Comparison of ENCODE assay signal across 9 mouse cellular contexts in the genomic region with DNA sequence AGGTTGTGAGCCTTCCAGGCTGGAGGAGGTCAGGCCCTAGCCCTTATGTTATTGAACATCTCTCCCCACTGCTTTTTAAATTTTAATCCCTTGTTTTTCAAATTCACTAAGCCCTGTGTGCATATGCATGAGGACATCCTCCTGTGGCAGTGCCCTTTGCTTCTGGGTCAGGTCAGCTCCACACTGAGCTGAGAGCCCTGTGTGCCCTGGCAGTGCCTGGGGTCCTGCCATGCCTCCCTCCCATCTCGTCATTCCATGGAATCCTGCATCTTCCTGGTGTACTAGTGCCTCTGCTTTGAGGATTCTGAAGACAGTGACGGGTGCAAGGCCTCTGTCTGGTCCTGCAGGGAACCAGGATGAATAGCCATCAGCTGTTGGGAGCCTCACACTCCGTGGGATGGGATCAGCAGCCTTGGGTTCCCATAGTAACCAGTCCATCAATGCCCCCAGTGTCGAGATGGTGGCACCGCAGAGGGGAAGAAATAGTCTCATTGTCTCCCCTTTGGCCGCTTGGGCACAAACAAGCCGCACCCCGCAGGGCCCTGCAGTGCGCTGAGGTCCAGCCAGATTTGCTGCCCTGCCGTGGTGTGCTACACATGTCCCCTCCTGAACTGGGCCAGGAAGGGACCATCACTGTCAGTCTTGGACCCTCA. TPM values are rescaled to one million over a fixed set of nuclear protein-coding genes. Genes with fewer than 3 reads are reported as not detected.
DNase-seq lines count a peak whose midpoint lies in the region; ATAC-seq and TF ChIP-seq lines count a peak whose summit lies in the region.
"Had no signal": no experiment of that assay in that cellular context is flagged by ENCODE, and none has a peak within 500 bp of the region (broad histone marks: within the 10 kb centered on the region; RNA-seq: fewer than 3 reads in every experiment).

No protein-coding gene starts in this region.

- H3K9ac ChIP-seq in limb, embryonic 15.5 days = no peak overlapping the region
- no peak overlapping the region for H3K9ac ChIP-seq in forebrain, postnatal 0 days
- H3K9ac ChIP-seq: liver, embryonic 15.5 days had no signal

- DNase-seq in limb, embryonic 10.5 days (ENCODE audit: low spot score) = no peak
- peak; percentile 58 for DNase-seq in forebrain, postnatal 0 days
- peak; percentile 27 to 61 for DNase-seq in left cerebral cortex, postnatal 10 days (ENCODE audit: extremely low spot score in 1 of 2, low spot score in 2 of 2)
- peak; percentile 36 for DNase-seq in right cerebral cortex, postnatal 25 days
- no peak for DNase-seq in kidney, adult 2 months
- no peak for DNase-seq in yolk sac, embryonic 10.5 days (ENCODE audit: low spot score)
- no peak for DNase-seq in heart, postnatal 10 days

- no peak overlapping the region for H3K4me3 ChIP-seq in limb, embryonic 15.5 days
- H3K4me3 ChIP-seq in limb, embryonic 10.5 days = no peak overlapping the region
- no peak overlapping the region for H3K4me3 ChIP-seq in forebrain, postnatal 0 days (ENCODE audit: low read depth, low read length)
- no peak overlapping the region for H3K4me3 ChIP-seq in kidney, adult 2 months (ENCODE audit: insufficient read depth, low read depth, low read length)
- H3K4me3 ChIP-seq: liver, embryonic 15.5 days had no signal

- no peaks in the 10 kb centered on the region for H3K36me3 ChIP-seq in limb, embryonic 15.5 days
- H3K36me3 ChIP-seq in limb, embryonic 10.5 days = no peaks in the 10 kb centered on the region
- H3K36me3 ChIP-seq in forebrain, postnatal 0 days (ENCODE audit: insufficient read depth) = no peaks in the 10 kb centered on the region
- H3K36me3 ChIP-seq in kidney, adult 2 months (ENCODE audit: control insufficient read depth, insufficient read depth, low read length) = no peaks in the 10 kb centered on the region
- H3K36me3 ChIP-seq: liver, embryonic 15.5 days had no signal

- peak; percentile 42; the same call in 1 of the 2 replicates for ATAC-seq in limb, embryonic 15.5 days (ENCODE audit: insufficient number of reproducible peaks, low FRiP score, low TSS enrichment, low read depth)
- ATAC-seq in forebrain, postnatal 0 days = peak; percentile 94

- no peak for TF ChIP-seq POLR2A in kidney, adult 2 months (IDR thresholded peaks at IDR 0.05; ENCODE audit: low read depth, low read length)

- no peaks in the 10 kb centered on the region for H3K27me3 ChIP-seq in limb, embryonic 15.5 days
- peaks cover 4% of the 10 kb centered on the region; the same call in 1 of the 2 replicates for H3K27me3 ChIP-seq in limb, embryonic 10.5 days (ENCODE audit: low read depth, poor library complexity, severe bottlenecking)
- H3K27me3 ChIP-seq in forebrain, postnatal 0 days (ENCODE audit: insufficient read depth, low read length) = no peaks in the 10 kb centered on the region
- no peaks in the 10 kb centered on the region for H3K27me3 ChIP-seq in kidney, adult 2 months (replicated peaks; ENCODE audit: control insufficient read depth, insufficient read depth, low read length)

- H3K9me3 ChIP-seq in limb, embryonic 15.5 days = no peaks in the 10 kb centered on the region
- H3K9me3 ChIP-seq in limb, embryonic 10.5 days (replicated peaks) = no peaks in the 10 kb centered on the region
- H3K9me3 ChIP-seq in forebrain, postnatal 0 days (ENCODE audit: low read length) = no peaks in the 10 kb centered on the region
- H3K9me3 ChIP-seq: liver, embryonic 15.5 days had no signal

- intact Hi-C loops in left cerebral cortex, postnatal 10 days (cut with DNase I) = no loop called here
- intact Hi-C loops in heart, postnatal 10 days (cut with DNase I) = no loop called here

- 65% methylated on average over 10 of the region's 10 CpGs for WGBS in limb, embryonic 15.5 days
- 52% methylated on average over 10 of the region's 10 CpGs for WGBS in limb, embryonic 10.5 days
- 11% methylated on average over 10 of the region's 10 CpGs for WGBS in forebrain, postnatal 0 days
- WGBS in kidney, adult 2 months = 73% methylated on average over 10 of the region's 10 CpGs

- H3K4me2 ChIP-seq in limb, embryonic 15.5 days = no peak overlapping the region
- H3K4me2 ChIP-seq in forebrain, postnatal 0 days (ENCODE audit: low read depth) = no peak overlapping the region
- H3K4me2 ChIP-seq: liver, embryonic 15.5 days had no signal

- peaks cover 14% of the 10 kb centered on the region for H3K4me1 ChIP-seq in limb, embryonic 15.5 days
- H3K4me1 ChIP-seq in limb, embryonic 10.5 days = peaks cover 20% of the 10 kb centered on the region; the same call in 1 of the 2 replicates
- peaks cover 7% of the 10 kb centered on the region; the same call in 1 of the 2 replicates for H3K4me1 ChIP-seq in forebrain, postnatal 0 days (ENCODE audit: insufficient read depth)
- no peaks in the 10 kb centered on the region for H3K4me1 ChIP-seq in kidney, adult 2 months (ENCODE audit: control insufficient read depth, insufficient read depth, low read length)

- no peak overlapping the region for H3K27ac ChIP-seq in limb, embryonic 15.5 days
- no peak overlapping the region for H3K27ac ChIP-seq in limb, embryonic 10.5 days
- no peak overlapping the region for H3K27ac ChIP-seq in forebrain, postnatal 0 days (ENCODE audit: low read depth, low read length)
- H3K27ac ChIP-seq in kidney, adult 2 months (ENCODE audit: insufficient read depth, low read depth, low read length) = no peak overlapping the region
- H3K27ac ChIP-seq: liver, embryonic 15.5 days had no signal

- TF ChIP-seq CTCF in forebrain, postnatal 0 days (IDR thresholded peaks at IDR 0.05; ENCODE audit: low read depth) = peak; percentile 46
- TF ChIP-seq CTCF in kidney, adult 2 months (conservative IDR thresholded peaks at IDR 0.05; ENCODE audit: insufficient read depth, insufficient read length, low read depth, low read length) = no peak

RNA-seq across cellular contexts. Expression of a gene that starts 9.5 kb away (rescaled TPM):
- 10.3 and 10.8 TPM in 2 replicates for polyA plus RNA-seq in limb, embryonic 15.5 days (2015; fragmentation: Nextera tagmentation; extraction: Ambion mirVana)
- polyA plus RNA-seq in limb, embryonic 10.5 days (2016; fragmentation: Nextera tagmentation; extraction: Ambion mirVana) = 1.1 and 1.8 TPM in 2 replicates
- total RNA-seq in forebrain, postnatal 0 days (2014; rRNA removed) = 8.2 and 10.2 TPM in 2 replicates
- polyA plus RNA-seq in forebrain, postnatal 0 days (2015; fragmentation: Nextera tagmentation; extraction: Ambion mirVana) = 1.6 and 2.4 TPM in 2 replicates
- total RNA-seq in left cerebral cortex, postnatal 10 days (2021) = 1 to 10 TPM; 7.6 to 7.7 TPM
- polyA plus RNA-seq in kidney, adult 2 months (2012; rRNA removed) = 25.0 and 28.3 TPM in 2 replicates
- 10 to 100 TPM; 75.5 to 83.3 TPM for total RNA-seq in heart, postnatal 10 days (2021)

Comparison
In these comparisons a context has a peak if more than half of its experiments do, and no peak if none do; other contexts are left out.
1. DNase-seq: peak in forebrain, postnatal 0 days (single experiment), left cerebral cortex, postnatal 10 days (2 of 2) and right cerebral cortex, postnatal 25 days (single experiment); none in limb, embryonic 10.5 days (single experiment), kidney, adult 2 months (single experiment), yolk sac, embryonic 10.5 days (single experiment) and heart, postnatal 10 days (0 of 2).